In genomic region chr19:43570831-43571790, GRCm38 (mm10) we compare ENCODE assay signal across 8 mouse cellular contexts. TPM values are rescaled to one million over a fixed set of nuclear protein-coding genes. Genes with fewer than 3 reads are reported as not detected.
DNase-seq lines count a peak whose midpoint lies in the region; ATAC-seq and TF ChIP-seq lines count a peak whose summit lies in the region.

No protein-coding gene starts in this region.

- 0 out of 2 replicates have a peak, but pooled peaks have one; percentile 65 for ATAC-seq in heart, embryonic 16.5 days (replicated peaks; ENCODE audit: extremely low read depth, insufficient read depth, low FRiP score)
- no peak for ATAC-seq in liver, embryonic 14.5 days (ENCODE audit: insufficient read depth)
- no peak; the same call in 1 of the 2 replicates for ATAC-seq in stomach, embryonic 15.5 days (ENCODE audit: insufficient read depth, low FRiP score, low read depth)

- H3K9ac ChIP-seq in heart, embryonic 16.5 days (ENCODE audit: low read length), result peak overlapping the region; percentile 47; the same call in 1 of the 2 replicates
- H3K9ac ChIP-seq in liver, embryonic 14.5 days (replicated peaks), result no peak overlapping the region
- H3K9ac ChIP-seq in stomach, embryonic 15.5 days, result no peak overlapping the region

- peak overlapping the region; percentile 62 for H3K4me3 ChIP-seq in E14TG2a.4 (replicated peaks; ENCODE audit: low read length)
- peak overlapping the region; percentile 51 for H3K4me3 ChIP-seq in forebrain, embryonic 10.5 days
- H3K4me3 ChIP-seq in heart, embryonic 16.5 days (ENCODE audit: low read length), result peak overlapping the region; percentile 54
- H3K4me3 ChIP-seq in liver, embryonic 14.5 days (ENCODE audit: insufficient read depth in 1 of 2, low read depth in 2 of 2, low read length in 2 of 2), result peak overlapping the region; percentile 28 to 35
- H3K4me3 ChIP-seq in stomach, embryonic 15.5 days (replicated peaks), result peak overlapping the region; percentile 40

- H3K27ac ChIP-seq in forebrain, embryonic 10.5 days, result no peak overlapping the region
- H3K27ac ChIP-seq in heart, embryonic 16.5 days (ENCODE audit: low read length), result no peak overlapping the region
- no peak overlapping the region for H3K27ac ChIP-seq in liver, embryonic 14.5 days
- no peak overlapping the region for H3K27ac ChIP-seq in stomach, embryonic 15.5 days

- H3K36me3 ChIP-seq in E14TG2a.4 (ENCODE audit: insufficient read depth, low read length), result no peaks in the 10 kb centered on the region
- no peaks in the 10 kb centered on the region for H3K36me3 ChIP-seq in forebrain, embryonic 10.5 days (replicated peaks)
- H3K36me3 ChIP-seq in heart, embryonic 16.5 days (ENCODE audit: control insufficient read depth, insufficient read depth), result no peaks in the 10 kb centered on the region
- no peaks in the 10 kb centered on the region for H3K36me3 ChIP-seq in liver, embryonic 14.5 days (replicated peaks; ENCODE audit: control insufficient read depth, insufficient read depth, low read depth)
- H3K36me3 ChIP-seq in stomach, embryonic 15.5 days, result no peaks in the 10 kb centered on the region

- TF ChIP-seq EP300 in liver, embryonic 14.5 days (IDR thresholded peaks at IDR 0.05; ENCODE audit: low read depth), result no peak

- peaks cover 47% of the 10 kb centered on the region for H3K27me3 ChIP-seq in E14TG2a.4 (ENCODE audit: insufficient read depth, low read length)
- peaks cover 94% of the 10 kb centered on the region for H3K27me3 ChIP-seq in forebrain, embryonic 10.5 days (ENCODE audit: poor library complexity, severe bottlenecking)
- peaks cover 45% of the 10 kb centered on the region for H3K27me3 ChIP-seq in heart, embryonic 16.5 days (ENCODE audit: control insufficient read depth, insufficient read depth, low read length)
- peaks cover 23% of the 10 kb centered on the region for H3K27me3 ChIP-seq in liver, embryonic 14.5 days (ENCODE audit: control insufficient read depth, insufficient read depth, low read length)
- peaks cover 31% of the 10 kb centered on the region; the same call in 1 of the 2 replicates for H3K27me3 ChIP-seq in stomach, embryonic 15.5 days (replicated peaks)

- peak; percentile 94 for TF ChIP-seq CTCF in E14TG2a.4 (conservative IDR thresholded peaks at IDR 0.05; ENCODE audit: low read length)
- TF ChIP-seq CTCF in liver, embryonic 14.5 days (IDR thresholded peaks at IDR 0.05; ENCODE audit: low read depth), result peak; percentile 89

- H3K9me3 ChIP-seq in E14TG2a.4 (ENCODE audit: low read length), result no peaks in the 10 kb centered on the region
- H3K9me3 ChIP-seq in forebrain, embryonic 10.5 days, result no peaks in the 10 kb centered on the region
- no peaks in the 10 kb centered on the region for H3K9me3 ChIP-seq in heart, embryonic 16.5 days (replicated peaks; ENCODE audit: control insufficient read depth, low read length)
- H3K9me3 ChIP-seq in liver, embryonic 14.5 days (ENCODE audit: control insufficient read depth, low read length), result no peaks in the 10 kb centered on the region
- H3K9me3 ChIP-seq in stomach, embryonic 15.5 days, result no peaks in the 10 kb centered on the region

- peak overlapping the region; percentile 86 for H3K4me2 ChIP-seq in heart, embryonic 16.5 days (ENCODE audit: low read depth, low read length)
- H3K4me2 ChIP-seq in liver, embryonic 14.5 days (ENCODE audit: low read depth), result peak overlapping the region; percentile 62
- H3K4me2 ChIP-seq in stomach, embryonic 15.5 days, result peak overlapping the region; percentile 78

- peaks cover 7% of the 10 kb centered on the region for H3K4me1 ChIP-seq in E14TG2a.4 (replicated peaks; ENCODE audit: low read depth, low read length)
- H3K4me1 ChIP-seq in forebrain, embryonic 10.5 days, result peaks cover 7% of the 10 kb centered on the region
- no peaks in the 10 kb centered on the region for H3K4me1 ChIP-seq in heart, embryonic 16.5 days (ENCODE audit: control insufficient read depth, insufficient read depth, low read length)
- H3K4me1 ChIP-seq in liver, embryonic 14.5 days (replicated peaks; ENCODE audit: control insufficient read depth in 2 of 2, insufficient read depth in 2 of 2, low read length in 1 of 2), result 0 out of 4 replicates have a peak, but pooled peaks cover 0 to 3% of the 10 kb centered on the region in 2 experiments
- 0 out of 2 replicates have a peak, but pooled peaks cover 4% of the 10 kb centered on the region for H3K4me1 ChIP-seq in stomach, embryonic 15.5 days

- DNase-seq in c-Kit-positive CD71-negative TER-119-negative erythroid progenitor cells, embryonic 14.5 days (ENCODE audit: low read depth), result peak; percentile 67
- DNase-seq in forebrain, embryonic 10.5 days (ENCODE audit: extremely low spot score, low spot score), result peak; percentile 78
- DNase-seq in kidney, postnatal 25 days, result peak; percentile 75 to 80
- peak; percentile 38 to 47 (median 39) for DNase-seq in liver, embryonic 14.5 days (ENCODE audit: low read depth in 3 of 3, low spot score in 3 of 3)
- peak; percentile 79 for DNase-seq in neural tube, embryonic 10.5 days (ENCODE audit: extremely low spot score, low spot score)

- WGBS in forebrain, embryonic 10.5 days, result 13% methylated on average over 32 of the region's 32 CpGs
- WGBS in heart, embryonic 16.5 days, result 17% methylated on average over 32 of the region's 32 CpGs
- WGBS in liver, embryonic 14.5 days (ENCODE audit: insufficient replicate concordance), result 13% methylated on average over 32 of the region's 32 CpGs
- WGBS in stomach, embryonic 15.5 days, result 12% methylated on average over 32 of the region's 32 CpGs

RNA-seq across cellular contexts. Expression of gene Nkx2-3, which starts 41.0 kb away (rescaled TPM):
- 2.4 TPM in 2 replicates for polyA plus RNA-seq in forebrain, embryonic 10.5 days (2016; fragmentation: Nextera tagmentation; extraction: Ambion mirVana)
- not detected in 2 replicates for polyA plus RNA-seq in heart, embryonic 16.5 days (2015; fragmentation: Nextera tagmentation; extraction: Ambion mirVana)
- 0.07 and 0.11 TPM in 2 replicates for polyA plus RNA-seq in liver, embryonic 14.5 days (2012; rRNA removed)
- polyA plus RNA-seq in liver, embryonic 14.5 days (2014; fragmentation: Nextera tagmentation; extraction: Ambion mirVana), result 0.06 and 0.13 TPM in 2 replicates
- 26.3 and 31.4 TPM in 2 replicates for polyA plus RNA-seq in stomach, embryonic 15.5 days (2015; fragmentation: Nextera tagmentation; extraction: Ambion mirVana)

RNA-seq across cellular contexts. Expression of gene Got1, which starts 46.7 kb away (rescaled TPM):
- polyA plus RNA-seq in forebrain, embryonic 10.5 days (2016; fragmentation: Nextera tagmentation; extraction: Ambion mirVana), result 57.5 and 63.9 TPM in 2 replicates
- 271 and 274 TPM in 2 replicates for polyA plus RNA-seq in heart, embryonic 16.5 days (2015; fragmentation: Nextera tagmentation; extraction: Ambion mirVana)
- 9.0 and 10.8 TPM in 2 replicates for polyA plus RNA-seq in liver, embryonic 14.5 days (2012; rRNA removed)
- polyA plus RNA-seq in liver, embryonic 14.5 days (2014; fragmentation: Nextera tagmentation; extraction: Ambion mirVana), result 11.6 and 11.7 TPM in 2 replicates
- 33.7 and 35.7 TPM in 2 replicates for polyA plus RNA-seq in stomach, embryonic 15.5 days (2015; fragmentation: Nextera tagmentation; extraction: Ambion mirVana)
